In the genomic region with DNA sequence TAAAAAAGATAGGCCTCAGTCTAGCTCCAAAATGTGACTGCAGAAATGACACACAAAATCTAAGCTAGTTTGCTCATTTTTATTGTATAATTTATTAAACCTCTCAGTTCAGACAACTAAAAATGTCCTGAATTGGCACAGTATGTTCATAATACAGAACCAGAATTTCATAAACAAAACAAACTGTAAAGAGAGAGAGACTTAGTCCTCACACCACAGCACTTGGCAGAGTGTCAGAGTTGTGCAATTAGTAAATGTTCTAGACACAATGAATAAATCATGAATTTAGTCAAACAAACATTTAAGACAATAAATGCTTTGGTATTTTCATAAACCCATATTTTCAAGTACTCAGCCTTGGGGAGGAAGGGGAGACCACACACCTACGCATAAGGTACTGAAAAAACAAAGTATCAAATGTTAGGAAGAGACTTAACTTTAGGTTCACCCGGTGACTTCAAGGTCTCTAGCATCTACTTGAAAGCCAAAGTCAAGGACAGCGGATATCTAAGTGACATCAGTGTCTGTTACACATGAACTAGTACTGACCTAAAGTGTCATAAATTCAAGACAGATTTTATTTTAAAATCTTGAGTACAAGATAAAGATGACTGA, we compare ENCODE assay signal across 16 mouse cellular contexts. TPM values are rescaled to one million over a fixed set of nuclear protein-coding genes. Genes with fewer than 3 reads are reported as not detected.
DNase-seq lines count a peak whose midpoint lies in the region; ATAC-seq and TF ChIP-seq lines count a peak whose summit lies in the region.
"Had no signal": no experiment of that assay in that cellular context is flagged by ENCODE, and none has a peak within 500 bp of the region (broad histone marks: within the 10 kb centered on the region; RNA-seq: fewer than 3 reads in every experiment).

No protein-coding gene starts in this region.

- no peak overlapping the region for H3K27ac ChIP-seq in forebrain, embryonic 14.5 days (ENCODE audit: low read depth, low read length)
- H3K27ac ChIP-seq in forebrain, postnatal 0 days (ENCODE audit: low read depth, low read length): no peak overlapping the region
- peak overlapping the region; percentile 58; the same call in 1 of the 2 replicates for H3K27ac ChIP-seq in liver, postnatal 0 days (ENCODE audit: low read depth)
- H3K27ac ChIP-seq in liver, embryonic 11.5 days (ENCODE audit: low read depth, low read length): no peak overlapping the region
- H3K27ac ChIP-seq: heart, adult 2 months; hindbrain, postnatal 0 days; liver, embryonic 14.5 days; midbrain, embryonic 10.5 days had no signal

- H3K9ac ChIP-seq in forebrain, embryonic 14.5 days (ENCODE audit: low read length): no peak overlapping the region
- no peak overlapping the region for H3K9ac ChIP-seq in forebrain, postnatal 0 days
- H3K9ac ChIP-seq in liver, postnatal 0 days (replicated peaks): no peak overlapping the region
- no peak overlapping the region for H3K9ac ChIP-seq in liver, embryonic 11.5 days (ENCODE audit: low read depth, low read length)
- H3K9ac ChIP-seq: embryonic facial prominence, embryonic 12.5 days; liver, embryonic 14.5 days had no signal

- DNase-seq in forebrain, embryonic 14.5 days (ENCODE audit: low spot score): peak; percentile 37
- no peak for DNase-seq in forebrain, postnatal 0 days
- no peak for DNase-seq in liver, postnatal 0 days
- DNase-seq in liver, embryonic 11.5 days (ENCODE audit: low spot score): no peak
- peak; percentile 22 for DNase-seq in adrenal gland, postnatal 25 days
- DNase-seq in lung, postnatal 25 days (ENCODE audit: low spot score): peak; percentile 54
- DNase-seq in gastrocnemius, postnatal 36 days: no peak
- no peak for DNase-seq in layer of hippocampus, adult 9-10 months (ENCODE audit: low spot score)
- DNase-seq: cerebellum, postnatal 36 days; heart, adult 2 months; heart, postnatal 10 days; thymus, postnatal 4 days had no signal

- no peaks in the 10 kb centered on the region for H3K9me3 ChIP-seq in forebrain, embryonic 14.5 days (replicated peaks; ENCODE audit: control insufficient read depth, low read length)
- no peaks in the 10 kb centered on the region for H3K9me3 ChIP-seq in forebrain, postnatal 0 days (ENCODE audit: low read length)
- no peaks in the 10 kb centered on the region for H3K9me3 ChIP-seq in liver, postnatal 0 days (ENCODE audit: low read length)
- H3K9me3 ChIP-seq in liver, embryonic 11.5 days (ENCODE audit: control insufficient read depth, low read length): no peaks in the 10 kb centered on the region
- H3K9me3 ChIP-seq: embryonic facial prominence, embryonic 12.5 days; midbrain, embryonic 10.5 days had no signal

- intact Hi-C loops in gastrocnemius, postnatal 36 days (cut with DNase I): loop anchor here (5.0 kb wide), 1 partner anchor 53 kb away; the partner anchor contains the start of gene Lrp6

- peaks cover 5% of the 10 kb centered on the region; the same call in 1 of the 2 replicates for H3K4me1 ChIP-seq in forebrain, embryonic 14.5 days (ENCODE audit: control insufficient read depth, insufficient read depth, low read length)
- peaks cover 2% of the 10 kb centered on the region; the same call in 1 of the 2 replicates for H3K4me1 ChIP-seq in forebrain, postnatal 0 days (ENCODE audit: insufficient read depth)
- peaks cover 18% of the 10 kb centered on the region for H3K4me1 ChIP-seq in liver, postnatal 0 days (ENCODE audit: insufficient read depth)
- H3K4me1 ChIP-seq in liver, embryonic 11.5 days (replicated peaks; ENCODE audit: control insufficient read depth, insufficient read depth, low read length): peaks cover 13% of the 10 kb centered on the region

- no peak for ATAC-seq in forebrain, embryonic 14.5 days
- ATAC-seq in forebrain, postnatal 0 days: no peak
- no peak for ATAC-seq in liver, postnatal 0 days
- ATAC-seq in liver, embryonic 11.5 days (replicated peaks; ENCODE audit: low FRiP score): no peak
- ATAC-seq: hindbrain, postnatal 0 days had no signal

- H3K4me3 ChIP-seq in forebrain, embryonic 14.5 days (ENCODE audit: low read depth, low read length): no peak overlapping the region
- no peak overlapping the region for H3K4me3 ChIP-seq in forebrain, postnatal 0 days (ENCODE audit: low read depth, low read length)
- no peak overlapping the region for H3K4me3 ChIP-seq in liver, postnatal 0 days (ENCODE audit: low read depth, low read length)
- no peak overlapping the region for H3K4me3 ChIP-seq in liver, embryonic 11.5 days (ENCODE audit: low read depth, low read length)
- H3K4me3 ChIP-seq: embryonic facial prominence, embryonic 12.5 days; heart, adult 2 months; midbrain, embryonic 10.5 days had no signal

- no peak for TF ChIP-seq CTCF in forebrain, postnatal 0 days (IDR thresholded peaks at IDR 0.05; ENCODE audit: low read depth)
- TF ChIP-seq CTCF in liver, postnatal 0 days (IDR thresholded peaks at IDR 0.05; ENCODE audit: low read depth): no peak

- H3K27me3 ChIP-seq in forebrain, embryonic 14.5 days (replicated peaks; ENCODE audit: control insufficient read depth, insufficient read depth, low read length): no peaks in the 10 kb centered on the region
- H3K27me3 ChIP-seq in forebrain, postnatal 0 days (ENCODE audit: insufficient read depth, low read length): no peaks in the 10 kb centered on the region
- no peaks in the 10 kb centered on the region for H3K27me3 ChIP-seq in liver, postnatal 0 days (ENCODE audit: insufficient read depth, low read length)
- no peaks in the 10 kb centered on the region for H3K27me3 ChIP-seq in liver, embryonic 11.5 days (replicated peaks; ENCODE audit: control insufficient read depth, insufficient read depth, low read length)
- H3K27me3 ChIP-seq: embryonic facial prominence, embryonic 12.5 days had no signal

- H3K4me2 ChIP-seq in forebrain, embryonic 14.5 days (ENCODE audit: low read length): no peak overlapping the region
- H3K4me2 ChIP-seq in forebrain, postnatal 0 days (ENCODE audit: low read depth): no peak overlapping the region
- no peak overlapping the region for H3K4me2 ChIP-seq in liver, postnatal 0 days (ENCODE audit: low read depth, low read length)
- no peak overlapping the region for H3K4me2 ChIP-seq in liver, embryonic 11.5 days
- H3K4me2 ChIP-seq: embryonic facial prominence, embryonic 12.5 days had no signal

- H3K36me3 ChIP-seq in forebrain, embryonic 14.5 days (ENCODE audit: control insufficient read depth, insufficient read depth, low read length): no peaks in the 10 kb centered on the region
- H3K36me3 ChIP-seq in forebrain, postnatal 0 days (ENCODE audit: insufficient read depth): no peaks in the 10 kb centered on the region
- no peaks in the 10 kb centered on the region for H3K36me3 ChIP-seq in liver, postnatal 0 days (replicated peaks; ENCODE audit: insufficient read depth, low read length)
- H3K36me3 ChIP-seq in liver, embryonic 11.5 days (ENCODE audit: control insufficient read depth, insufficient read depth, low read length): no peaks in the 10 kb centered on the region; the same call in 1 of the 2 replicates
- H3K36me3 ChIP-seq: embryonic facial prominence, embryonic 12.5 days had no signal

- no peak for TF ChIP-seq EP300 in liver, postnatal 0 days (IDR thresholded peaks at IDR 0.05; ENCODE audit: low read depth)

- WGBS in forebrain, embryonic 14.5 days: 94% methylated on average over 3 of the region's 3 CpGs
- 84% methylated on average over 3 of the region's 3 CpGs for WGBS in forebrain, postnatal 0 days
- WGBS in liver, postnatal 0 days (ENCODE audit: insufficient replicate concordance): 85% methylated on average over 3 of the region's 3 CpGs
- 92% methylated on average over 3 of the region's 3 CpGs for WGBS in liver, embryonic 11.5 days

RNA-seq across cellular contexts. Expression of gene Lrp6, which starts 52.8 kb away (rescaled TPM):
- 20.9 TPM in 2 replicates for polyA plus RNA-seq in forebrain, embryonic 14.5 days (2014; fragmentation: Nextera tagmentation; extraction: Ambion mirVana)
- total RNA-seq in forebrain, postnatal 0 days (2014; rRNA removed): 29.9 and 41.3 TPM in 2 replicates
- polyA plus RNA-seq in forebrain, postnatal 0 days (2015; fragmentation: Nextera tagmentation; extraction: Ambion mirVana): 12.3 and 14.7 TPM in 2 replicates
- polyA plus RNA-seq in liver, postnatal 0 days (2015; fragmentation: Nextera tagmentation; extraction: Ambion mirVana): 10.1 and 10.7 TPM in 2 replicates
- polyA plus RNA-seq in liver, embryonic 11.5 days (2014; fragmentation: Nextera tagmentation; extraction: Ambion mirVana): 14.1 and 17.1 TPM in 2 replicates
- 94.4 and 112 TPM in 2 replicates for total RNA-seq in adrenal gland, postnatal 25 days (2021)
- 10 to 100 TPM; 36.1 to 41.5 TPM for total RNA-seq in gastrocnemius, postnatal 36 days (2021)

Comparison
In these comparisons a context has a peak if more than half of its experiments do, and no peak if none do; other contexts are left out.
1. DNase-seq: peak in forebrain, embryonic 14.5 days (single experiment), adrenal gland, postnatal 25 days (single experiment) and lung, postnatal 25 days (single experiment); none in forebrain, postnatal 0 days (single experiment), liver, postnatal 0 days (single experiment), liver, embryonic 11.5 days (single experiment), gastrocnemius, postnatal 36 days (0 of 2) and layer of hippocampus, adult 9-10 months (single experiment).